ENCODE assay signal across 8 mouse cellular contexts in the genomic region with DNA sequence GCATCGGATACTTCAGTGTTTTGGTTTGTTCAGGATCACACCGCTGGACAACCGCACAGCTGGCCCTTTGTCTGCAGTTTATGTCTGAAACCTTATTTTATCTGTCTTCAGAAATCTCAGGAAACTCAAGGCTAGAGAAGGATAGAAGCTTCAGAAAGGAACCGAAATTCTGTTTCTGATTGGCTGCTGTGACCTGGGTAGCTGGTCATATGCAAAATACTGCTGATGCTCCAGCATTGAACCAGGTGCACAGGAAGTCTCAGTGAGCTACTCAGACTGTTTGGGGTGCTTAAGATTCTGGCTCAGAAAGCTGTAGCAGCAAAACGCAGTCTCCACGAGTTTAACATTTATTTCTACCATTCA. TPM values are rescaled to one million over a fixed set of nuclear protein-coding genes. Genes with fewer than 3 reads are reported as not detected.
DNase-seq lines count a peak whose midpoint lies in the region; ATAC-seq and TF ChIP-seq lines count a peak whose summit lies in the region.

No protein-coding gene starts in this region.

- peak overlapping the region; percentile 63 for H3K4me2 ChIP-seq in heart, embryonic 14.5 days (ENCODE audit: low read length)
- peak overlapping the region; percentile 57 for H3K4me2 ChIP-seq in limb, embryonic 12.5 days
- peak overlapping the region; percentile 64 for H3K4me2 ChIP-seq in neural tube, embryonic 13.5 days

- in situ Hi-C loops in ES-E14 (cut with MboI; ENCODE audit: low sequenced_read_pairs in 2 of 2, unreplicated experiment in 2 of 2) = no loop called here

- no peaks in the 10 kb centered on the region for H3K36me3 ChIP-seq in heart, embryonic 14.5 days (ENCODE audit: control insufficient read depth, insufficient read depth, low read length)
- H3K36me3 ChIP-seq in ES-E14 (ENCODE audit: control insufficient read depth, insufficient read depth, low read length, poor library complexity, severe bottlenecking) = peaks cover 2% of the 10 kb centered on the region; the same call in 1 of the 2 replicates
- 0 out of 2 replicates have a peak, but pooled peaks cover 4% of the 10 kb centered on the region for H3K36me3 ChIP-seq in limb, embryonic 12.5 days
- H3K36me3 ChIP-seq in neural tube, embryonic 13.5 days = no peaks in the 10 kb centered on the region

- peaks cover 0 to 11% of the 10 kb centered on the region in 2 experiments; a peak in 3 of 4 replicates for H3K4me1 ChIP-seq in heart, embryonic 14.5 days (ENCODE audit: control insufficient read depth in 2 of 2, insufficient read depth in 2 of 2, low read length in 2 of 2)
- H3K4me1 ChIP-seq in ES-E14 (ENCODE audit: control insufficient read depth in 2 of 2, insufficient read depth in 2 of 2, low read length in 2 of 2, poor library complexity in 1 of 2) = peaks cover 0 to 2% of the 10 kb centered on the region in 2 experiments; a peak in 1 of 4 replicates
- H3K4me1 ChIP-seq in limb, embryonic 12.5 days (replicated peaks) = peaks cover 11% of the 10 kb centered on the region
- H3K4me1 ChIP-seq in neural tube, embryonic 13.5 days (replicated peaks) = peaks cover 13% of the 10 kb centered on the region

- H3K4me3 ChIP-seq in heart, embryonic 14.5 days (ENCODE audit: control insufficient read depth in 1 of 2, insufficient read depth in 1 of 2, low read depth in 1 of 2, low read length in 2 of 2) = peak overlapping the region; percentile 69 to 77
- H3K4me3 ChIP-seq in ES-E14 (ENCODE audit: insufficient read depth in 1 of 2, low read depth in 1 of 2, low read length in 2 of 2, poor library complexity in 1 of 2, severe bottlenecking in 1 of 2) = peak overlapping the region; percentile 88 to 99
- H3K4me3 ChIP-seq in limb, embryonic 12.5 days (replicated peaks) = peak overlapping the region; percentile 79
- H3K4me3 ChIP-seq in neural tube, embryonic 13.5 days = peak overlapping the region; percentile 80

- no peaks in the 10 kb centered on the region for H3K27me3 ChIP-seq in heart, embryonic 14.5 days (ENCODE audit: control insufficient read depth, insufficient read depth, low read length)
- H3K27me3 ChIP-seq in limb, embryonic 12.5 days = no peaks in the 10 kb centered on the region
- H3K27me3 ChIP-seq in neural tube, embryonic 13.5 days = no peaks in the 10 kb centered on the region

- no peak for DNase-seq in heart, postnatal 10 days
- DNase-seq in ES-E14 (ENCODE audit: low read depth, low spot score) = peak; percentile 22
- DNase-seq in layer of hippocampus, adult 9-11 months = no peak
- no peak for DNase-seq in adrenal gland, adult 2 months

- H3K27ac ChIP-seq in heart, embryonic 14.5 days (replicated peaks in 1 of 2; ENCODE audit: control insufficient read depth in 1 of 2, insufficient read depth in 1 of 2, low read depth in 2 of 2, low read length in 2 of 2) = peak overlapping the region; percentile 51 to 72; a peak in 3 of 4 replicates
- peak overlapping the region; percentile 78 for H3K27ac ChIP-seq in ES-E14 (ENCODE audit: insufficient read depth, low read depth, low read length, poor library complexity, severe bottlenecking)
- peak overlapping the region; percentile 90 for H3K27ac ChIP-seq in limb, embryonic 12.5 days
- H3K27ac ChIP-seq in neural tube, embryonic 13.5 days (replicated peaks) = peak overlapping the region; percentile 86

- ATAC-seq in heart, embryonic 14.5 days (ENCODE audit: insufficient number of reproducible peaks, insufficient read depth, low FRiP score, low read depth) = peak; percentile 64; the same call in 1 of the 2 replicates
- ATAC-seq in erythroid progenitor cell, adult 5-6 weeks (replicated peaks; ENCODE audit: low FRiP score, poor library complexity, severe bottlenecking) = peak; percentile 67
- ATAC-seq in limb, embryonic 12.5 days (ENCODE audit: insufficient number of reproducible peaks, insufficient read depth, low FRiP score, low TSS enrichment, low read depth) = peak; percentile 81
- peak; percentile 90 for ATAC-seq in neural tube, embryonic 13.5 days (ENCODE audit: low read depth)

- 1% methylated on average over 6 of the region's 6 CpGs for WGBS in heart, embryonic 14.5 days
- 1% methylated on average over 6 of the region's 6 CpGs for WGBS in limb, embryonic 12.5 days
- under 1% methylated on average over 6 of the region's 6 CpGs for WGBS in neural tube, embryonic 13.5 days

- intact Hi-C loops in heart, postnatal 10 days (cut with DNase I) = loop anchor here (1.0 to 5.0 kb wide), 3 partner anchors 132 to 484 kb away; no protein-coding TSS in a partner anchor

- peak overlapping the region; percentile 78 for H3K9ac ChIP-seq in heart, embryonic 14.5 days (ENCODE audit: low read length)
- H3K9ac ChIP-seq in ES-E14 (ENCODE audit: insufficient read depth, low read depth, low read length, poor library complexity, severe bottlenecking) = peak overlapping the region; percentile 89
- H3K9ac ChIP-seq in limb, embryonic 12.5 days (replicated peaks) = peak overlapping the region; percentile 78
- peak overlapping the region; percentile 82 for H3K9ac ChIP-seq in neural tube, embryonic 13.5 days

- no peaks in the 10 kb centered on the region for H3K9me3 ChIP-seq in heart, embryonic 14.5 days (ENCODE audit: control insufficient read depth, low read length)
- no peaks in the 10 kb centered on the region for H3K9me3 ChIP-seq in ES-E14 (ENCODE audit: control insufficient read depth, insufficient read depth, low read depth, low read length)
- H3K9me3 ChIP-seq in limb, embryonic 12.5 days = no peaks in the 10 kb centered on the region
- H3K9me3 ChIP-seq in neural tube, embryonic 13.5 days = no peaks in the 10 kb centered on the region

TF ChIP-seq in ES-E14, 5 proteins besides CTCF, POLR2A, EP300 and RAD21:
- TF ChIP-seq ZC3H11A (IDR thresholded peaks at IDR 0.05; ENCODE audit: borderline replicate concordance, low read depth, low read length) (no peak), MAFK (IDR thresholded peaks at IDR 0.05; ENCODE audit: insufficient read depth, low read depth, low read length) (no peak), HCFC1 (IDR thresholded peaks at IDR 0.05; ENCODE audit: borderline replicate concordance, insufficient read depth, low read length) (no peak), CHD2 (IDR thresholded peaks at IDR 0.05; ENCODE audit: low read depth, low read length) (no peak), ZNF384 (IDR thresholded peaks at IDR 0.05; ENCODE audit: low read depth, low read length) (no peak)

RNA-seq across cellular contexts. Expression of gene Nemp2, which starts 0.4 kb away (rescaled TPM):
- polyA plus RNA-seq in heart, embryonic 14.5 days (2014; fragmentation: Nextera tagmentation; extraction: Ambion mirVana) = 5.6 and 6.3 TPM in 2 replicates
- total RNA-seq in heart, postnatal 10 days (2021) = 1 to 10 TPM; 2.2 to 2.3 TPM
- total RNA-seq in ES-E14 (2012; rRNA removed) = 8.7 and 14.9 TPM in 2 replicates
- 4.6 and 11.2 TPM in 2 replicates for total RNA-seq in erythroid progenitor cell, adult 5-6 weeks (2015; ENCODE audit: low replicate concordance)
- total RNA-seq in erythroid progenitor cell, adult 5-6 weeks (2017; ENCODE audit: low replicate concordance) = 3.1 and 4.5 TPM in 2 replicates
- polyA plus RNA-seq in limb, embryonic 12.5 days (2016; fragmentation: Nextera tagmentation; extraction: Ambion mirVana) = 11.9 and 13.7 TPM in 2 replicates
- polyA plus RNA-seq in neural tube, embryonic 13.5 days (2015; fragmentation: Nextera tagmentation; extraction: Ambion mirVana) = 5.0 and 5.9 TPM in 2 replicates
- 1 to 10 TPM; 1.4 to 3.7 TPM for total RNA-seq in adrenal gland, adult 2 months (2021)
- 2.0 and 3.0 TPM in 2 replicates for polyA plus RNA-seq in adrenal gland, adult 2 months (2012; rRNA removed)
